Mouse (Mus musculus) 3134 (cell line): ENCODE results near the gene 4930402H24Rik.

ENCODE experiments used
- DNase-seq: peaks from one replicate; pipeline ENCODE4 v3.0.0-alpha.2; 2011; ENCODE audit warnings: low spot score; ENCODE audit not compliant: insufficient read length; ENCODE audit errors: extremely low read depth

The 4930402H24Rik gene

DNA sequence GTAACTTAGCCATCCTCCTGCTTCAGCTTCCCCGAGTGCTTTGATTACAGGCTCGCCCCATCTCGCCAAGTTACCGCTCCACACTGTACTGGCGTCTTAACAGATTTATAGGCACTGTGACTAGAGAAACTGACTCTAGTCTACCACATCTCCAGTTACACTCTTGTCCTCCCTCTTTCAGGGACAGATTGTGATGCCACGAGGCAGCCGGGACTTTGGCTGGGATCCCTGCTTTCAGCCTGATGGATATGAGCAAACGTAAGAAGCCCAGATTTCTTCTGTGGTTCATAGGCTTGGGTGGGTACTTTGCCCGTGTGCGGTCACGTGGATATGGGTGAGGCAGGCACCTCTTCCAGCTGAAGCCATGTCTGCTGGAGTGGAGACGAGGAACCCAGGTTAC, 227.1 kb downstream of the 4930402H24Rik start:
- no peak for DNase-seq

DNA sequence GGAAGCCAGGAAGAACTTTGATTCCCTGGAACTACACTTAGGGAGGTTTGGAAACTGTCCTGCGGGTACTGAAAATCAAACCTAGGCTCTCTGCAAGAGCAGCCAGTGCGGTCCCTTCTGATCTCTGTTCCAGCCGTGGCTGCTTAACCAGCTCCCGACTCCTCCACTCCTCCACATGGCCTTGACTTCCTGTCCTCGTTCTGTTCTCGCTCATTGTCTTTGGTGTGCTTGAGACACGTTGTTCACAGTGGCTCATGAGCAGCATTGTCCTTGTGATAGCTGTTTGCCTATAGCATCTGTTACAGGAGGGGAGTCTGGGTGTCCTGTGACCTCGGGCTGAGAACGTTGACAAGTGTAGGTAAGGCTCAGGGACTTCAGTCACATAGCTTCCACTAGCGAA, 229.0 kb downstream of the 4930402H24Rik start:
- DNase-seq, result no peak

DNA sequence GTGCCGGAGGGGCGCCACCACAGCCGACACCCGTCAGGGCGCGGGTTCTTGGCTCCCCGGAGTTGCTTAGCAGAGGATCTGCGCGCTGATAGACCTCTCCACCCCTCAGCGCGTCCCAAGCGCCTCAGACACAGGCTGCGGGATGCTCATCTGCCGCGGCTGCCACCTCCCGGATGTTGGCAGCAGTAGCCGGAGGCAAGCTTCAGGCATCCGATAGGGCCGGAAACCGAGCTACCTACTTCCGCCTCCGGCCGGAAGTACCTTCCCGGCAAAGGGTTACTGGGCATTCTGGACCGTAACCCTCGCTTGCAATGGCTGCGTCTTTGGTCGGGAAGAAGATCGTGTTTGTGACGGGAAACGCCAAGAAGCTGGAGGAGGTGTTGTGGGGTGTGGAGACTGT, 238.6 kb downstream of the 4930402H24Rik start, which contains the start of gene Itpa:
TSS of gene Itpa (plus strand) at position 52 of the 400 bp plus-strand sequence.
- peak; percentile 87 for DNase-seq

DNA sequence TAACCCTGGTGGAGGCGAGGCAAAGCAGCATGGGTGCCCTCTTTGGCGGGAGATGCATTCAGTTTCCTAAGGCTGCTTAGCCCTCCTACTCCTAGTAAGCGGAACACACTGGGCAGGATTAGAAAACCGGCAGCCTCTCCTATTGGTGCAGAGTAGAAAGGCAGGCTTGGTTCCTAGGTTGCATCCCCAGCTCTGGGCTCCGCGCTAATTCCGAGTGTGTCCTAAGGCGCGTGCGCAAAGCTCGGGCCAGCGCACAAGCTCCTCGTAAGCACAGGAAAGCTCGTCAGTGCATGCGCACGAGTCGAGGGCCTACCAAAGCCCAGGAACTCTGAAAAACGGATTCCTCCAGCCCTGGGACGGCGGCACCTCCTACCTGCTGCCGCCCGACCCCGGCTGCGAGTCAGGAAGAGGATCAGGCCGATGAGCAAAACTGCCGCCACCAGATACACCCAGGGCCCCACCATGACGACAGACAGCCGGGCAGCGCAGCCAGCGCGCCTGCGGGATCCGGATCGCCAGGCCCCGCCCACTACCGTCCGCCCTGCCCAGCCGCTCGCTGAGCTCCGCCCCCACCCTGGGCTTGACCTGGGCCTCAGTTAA, 242.0 kb downstream of the 4930402H24Rik start, which contains the start of gene Ddrgk1:
TSS of gene Ddrgk1 (minus strand) at position 558 of the 600 bp plus-strand sequence.
- peak; percentile 97 for DNase-seq

DNA sequence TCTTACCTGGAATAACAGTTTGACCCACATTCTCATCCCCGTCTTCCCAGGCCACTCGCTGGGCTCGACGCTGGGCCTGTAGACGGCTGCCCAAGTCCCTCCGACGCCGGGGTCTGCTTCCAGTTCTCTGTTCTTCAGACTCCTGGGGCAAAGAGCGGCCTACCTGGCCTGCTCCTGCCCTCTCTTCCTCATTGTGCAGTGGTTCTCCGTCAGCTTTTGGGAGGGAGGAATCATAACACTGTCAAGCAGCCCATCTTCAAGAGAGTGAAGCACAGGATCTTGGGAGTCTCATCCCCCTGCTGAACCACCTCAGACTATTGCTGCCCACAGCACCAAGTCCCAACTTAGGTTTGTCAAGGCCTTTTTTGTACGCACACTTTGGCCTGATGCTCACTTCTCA, 242.9 kb downstream of the 4930402H24Rik start:
- no peak for DNase-seq

DNA sequence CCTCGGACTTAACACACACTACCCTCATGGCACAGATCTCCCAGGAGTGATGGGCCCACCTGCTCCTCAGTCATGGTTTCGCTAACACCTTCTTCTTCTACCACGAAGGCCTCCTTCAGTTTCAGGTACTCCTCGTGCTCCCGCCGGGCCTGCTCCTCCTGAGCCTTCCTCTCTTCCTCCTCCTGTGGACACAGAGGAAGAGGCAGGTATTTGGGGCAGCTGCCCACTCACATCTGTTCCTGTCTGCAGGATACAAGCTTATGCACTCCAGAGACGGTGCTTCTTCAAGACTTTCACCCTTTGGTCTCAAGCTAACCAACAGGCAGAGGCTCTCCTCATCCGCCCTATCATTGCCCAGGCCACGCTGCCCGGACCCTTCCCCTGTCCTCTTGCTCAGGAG, 247.7 kb downstream of the 4930402H24Rik start:
- no peak for DNase-seq

DNA sequence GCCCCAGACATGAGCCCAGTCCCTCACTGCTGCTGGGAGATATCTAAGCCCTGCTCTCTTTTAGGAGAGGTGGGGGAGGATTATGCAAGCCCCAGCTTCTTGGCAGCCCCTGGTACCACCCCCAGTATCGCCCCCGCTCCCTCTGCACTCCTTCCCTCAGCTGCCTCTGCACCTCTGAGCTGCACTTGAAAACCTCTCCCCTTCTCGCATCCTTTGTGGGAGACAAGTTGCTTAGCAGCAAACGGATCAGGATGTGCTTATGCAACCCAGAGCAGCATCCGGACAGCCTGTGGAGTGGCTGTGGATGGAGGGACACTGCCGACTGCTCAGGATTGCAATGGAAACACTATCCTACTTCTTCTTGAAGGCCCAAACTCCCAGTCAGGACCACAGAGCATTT, 248.7 kb downstream of the 4930402H24Rik start:
- no peak for DNase-seq

DNA sequence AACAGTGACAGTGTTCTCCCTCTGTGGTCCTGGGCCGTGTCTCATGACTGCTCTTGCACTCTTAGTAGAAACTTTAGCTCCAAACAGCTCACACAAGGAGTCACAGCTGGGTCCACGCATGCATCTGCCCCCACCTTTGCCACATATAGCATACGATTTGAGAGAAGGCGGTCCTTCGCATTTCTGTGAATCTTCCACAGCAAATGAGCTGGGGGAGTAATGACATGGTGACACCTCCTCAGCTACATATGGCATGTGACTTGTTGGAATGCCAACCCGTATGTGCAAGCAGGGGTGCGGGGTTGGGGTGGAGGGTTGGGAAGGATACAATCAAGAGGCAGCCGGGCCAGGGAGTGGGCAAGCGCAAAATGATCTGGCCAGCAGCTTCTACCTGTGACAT, 249.7 kb downstream of the 4930402H24Rik start:
- no peak for DNase-seq
